Mouse (Mus musculus) heart, embryonic 15.5 days (tissue): Measurements from ENCODE around the gene Erc2. TPM values are rescaled to one million over a fixed set of nuclear protein-coding genes. Genes with fewer than 3 reads are reported as not detected.
A peak's percentile ranks its signal among the peaks of the same experiment; 100 is the strongest.

ENCODE experiments used
- ATAC-seq: fragments of 200-750 bp; cut with Nextera tagmentation; replicated peaks from 2 replicates; pipeline ENCODE4 v1.8.0; 2017; ENCODE audit warnings: low read depth, moderate TSS enrichment; ENCODE audit not compliant: insufficient number of reproducible peaks, insufficient read depth, low FRiP score
- H3K27ac ChIP-seq: fragments of 300-500 bp; sonication (generic); 2 replicates; pipeline ENCODE4 v1.5.1; 2015; ENCODE audit warnings: mild to moderate bottlenecking, inconsistent platforms
- H3K27me3 ChIP-seq: fragments of 300-500 bp; sonication (generic); 2 replicates; pipeline ENCODE4 v1.6.1; 2015; ENCODE audit warnings: inconsistent platforms
- H3K36me3 ChIP-seq: fragments of 300-500 bp; sonication (generic); 2 replicates; pipeline ENCODE4 v1.6.1; 2015; ENCODE audit warnings: mild to moderate bottlenecking, inconsistent platforms
- H3K4me1 ChIP-seq: fragments of 300-500 bp; sonication (generic); replicated peaks from 2 replicates; pipeline ENCODE4 v1.6.1; 2015; ENCODE audit warnings: inconsistent platforms
- H3K4me2 ChIP-seq: fragments of 300-500 bp; sonication (generic); 2 replicates; pipeline ENCODE4 v1.6.1; 2015; ENCODE audit warnings: inconsistent platforms, mild to moderate bottlenecking, moderate library complexity
- H3K4me3 ChIP-seq: fragments of 300-500 bp; sonication (generic); 2 replicates; pipeline ENCODE4 v1.5.1; 2015; ENCODE audit warnings: mild to moderate bottlenecking, inconsistent platforms
- H3K9ac ChIP-seq: fragments of 300-500 bp; sonication (generic); 2 replicates; pipeline ENCODE4 v1.6.1; 2015; ENCODE audit warnings: mild to moderate bottlenecking, inconsistent platforms
- H3K9me3 ChIP-seq: fragments of 300-500 bp; sonication (generic); replicated peaks from 2 replicates; pipeline ENCODE4 v1.6.1; 2016; ENCODE audit warnings: inconsistent platforms
- WGBS: fragments of 180-500 bp; shearing (Covaris S2); methylation state at CpG from one replicate; pipeline ENCODE4 v1.1.7; 2015; ENCODE audit warnings: mixed read lengths; 5-methylcytosine and 5-hydroxymethylcytosine counted together
- polyA plus RNA-seq: library from polyadenylated mRNA; unstranded; fragments of >200 nt; fragmentation: Nextera tagmentation; extraction: Ambion mirVana; gene quantifications from 2 replicates; pipeline ENCODE4 v1.2.1, GENCODE M21; 2015

Erc2 gene
- polyA plus RNA-seq, 1 experiment from 2014 or later: 2.2 TPM

- Histone ChIP-seq H3K4me3 (peak overlapping the region; percentile 78), H3K4me1 (peaks cover 34% of the 10 kb centered on the region), H3K27me3 (peaks cover 23% of the 10 kb centered on the region), H3K9ac (peak overlapping the region; percentile 72), H3K4me2 (peak overlapping the region; percentile 92), H3K27ac (peak overlapping the region; percentile 88), H3K9me3 (no peaks in the 10 kb centered on the region), H3K36me3 (no peaks in the 10 kb centered on the region)
- no peak for ATAC-seq
- WGBS: under 1% methylated on average over 22 of the region's 22 CpGs
These were observed 882.9 kb downstream of the Erc2 start for GRCm38 (mm10) chr14:28505051-28505585.

GRCm38 (mm10) chr14:28505586-28506375, 883.6 kb downstream of the Erc2 start:
- Histone ChIP-seq H3K9ac (peak overlapping the region; percentile 72), H3K27ac (peak overlapping the region; percentile 88), H3K27me3 (peaks cover 29% of the 10 kb centered on the region), H3K4me2 (peak overlapping the region; percentile 92), H3K36me3 (no peaks in the 10 kb centered on the region), H3K4me1 (peaks cover 41% of the 10 kb centered on the region), H3K4me3 (peak overlapping the region; percentile 78), H3K9me3 (no peaks in the 10 kb centered on the region)
- ATAC-seq: no peak
- WGBS: under 1% methylated on average over 62 of the region's 62 CpGs

GRCm38 (mm10) chr14:28506376-28506831, 884.2 kb downstream of the Erc2 start:
- ATAC-seq: peak; percentile 15; the same call in 1 of the 2 replicates
- Histone ChIP-seq H3K27ac (peak overlapping the region; percentile 88), H3K27me3 (peaks cover 26% of the 10 kb centered on the region)

GRCm38 (mm10) chr14:28507011-28507410, 884.8 kb downstream of the Erc2 start:
- peaks cover 46% of the 10 kb centered on the region for H3K4me1 ChIP-seq
- peaks cover 32% of the 10 kb centered on the region for H3K27me3 ChIP-seq
- peak overlapping the region; percentile 92 for H3K4me2 ChIP-seq
- WGBS: under 1% methylated on average over 15 of the region's 15 CpGs
- H3K9me3 ChIP-seq: no peaks in the 10 kb centered on the region
- H3K27ac ChIP-seq: peak overlapping the region; percentile 88
- no peaks in the 10 kb centered on the region for H3K36me3 ChIP-seq
- H3K9ac ChIP-seq: peak overlapping the region; percentile 72
- no peak for ATAC-seq
- H3K4me3 ChIP-seq: peak overlapping the region; percentile 78

More at GRCm38 (mm10) chr14:28506376-28506831, 884.2 kb downstream of the Erc2 start:
- under 1% methylated on average over 29 of the region's 29 CpGs for WGBS
- Histone ChIP-seq H3K4me1 (peaks cover 45% of the 10 kb centered on the region), H3K36me3 (no peaks in the 10 kb centered on the region), H3K9ac (peak overlapping the region; percentile 72), H3K4me3 (peak overlapping the region; percentile 78), H3K4me2 (peak overlapping the region; percentile 92), H3K9me3 (no peaks in the 10 kb centered on the region)

- Histone ChIP-seq H3K27me3 (peaks cover 33% of the 10 kb centered on the region), H3K27ac (peak overlapping the region; percentile 88; the same call in 1 of the 2 replicates), H3K4me3 (peak overlapping the region; percentile 78), H3K4me1 (peaks cover 46% of the 10 kb centered on the region), H3K9me3 (no peaks in the 10 kb centered on the region), H3K4me2 (peak overlapping the region; percentile 92), H3K9ac (peak overlapping the region; percentile 72), H3K36me3 (no peaks in the 10 kb centered on the region)
- no peak for ATAC-seq
- under 1% methylated on average over 18 of the region's 18 CpGs for WGBS
These were observed 885.2 kb downstream of the Erc2 start for GRCm38 (mm10) chr14:28507471-28507870.

GRCm38 (mm10) chr14:28508288-28509258, 886.3 kb downstream of the Erc2 start:
- H3K9me3 ChIP-seq: no peaks in the 10 kb centered on the region
- peaks cover 46% of the 10 kb centered on the region for H3K4me1 ChIP-seq
- peak overlapping the region; percentile 52; the same call in 1 of the 2 replicates for H3K9ac ChIP-seq
- 28% methylated on average over 27 of the region's 27 CpGs for WGBS
- no peak overlapping the region for H3K27ac ChIP-seq
- ATAC-seq: no peak
- peak overlapping the region; percentile 78 for H3K4me3 ChIP-seq
- no peaks in the 10 kb centered on the region for H3K36me3 ChIP-seq
- H3K4me2 ChIP-seq: peak overlapping the region; percentile 92
- peaks cover 30% of the 10 kb centered on the region for H3K27me3 ChIP-seq

GRCm38 (mm10) chr14:28509441-28510340, 887.5 kb downstream of the Erc2 start:
- WGBS: 2% methylated on average over 47 of the region's 47 CpGs

GRCm38 (mm10) chr14:28510341-28511028, 888.3 kb downstream of the Erc2 start:
- peak overlapping the region; percentile 52 for H3K9ac ChIP-seq
- H3K27ac ChIP-seq: no peak overlapping the region
- no peaks in the 10 kb centered on the region for H3K9me3 ChIP-seq
- H3K4me3 ChIP-seq: peak overlapping the region; percentile 78
- H3K4me2 ChIP-seq: peak overlapping the region; percentile 92
- peaks cover 39% of the 10 kb centered on the region for H3K4me1 ChIP-seq
- no peak for ATAC-seq
- H3K36me3 ChIP-seq: no peaks in the 10 kb centered on the region
- 3% methylated on average over 29 of the region's 29 CpGs for WGBS
- peaks cover 34% of the 10 kb centered on the region for H3K27me3 ChIP-seq

More at GRCm38 (mm10) chr14:28509441-28510340, 887.5 kb downstream of the Erc2 start:
- peak overlapping the region; percentile 52 for H3K9ac ChIP-seq
- no peak overlapping the region for H3K27ac ChIP-seq
- no peaks in the 10 kb centered on the region for H3K9me3 ChIP-seq
- peak overlapping the region; percentile 78 for H3K4me3 ChIP-seq
- peak overlapping the region; percentile 92 for H3K4me2 ChIP-seq
- H3K4me1 ChIP-seq: peaks cover 41% of the 10 kb centered on the region
- H3K36me3 ChIP-seq: no peaks in the 10 kb centered on the region
- no peak for ATAC-seq
- peaks cover 30% of the 10 kb centered on the region for H3K27me3 ChIP-seq

- no peak overlapping the region for H3K27ac ChIP-seq
- H3K9ac ChIP-seq: peak overlapping the region; percentile 52
- H3K4me3 ChIP-seq: peak overlapping the region; percentile 78
- H3K4me2 ChIP-seq: peak overlapping the region; percentile 92
- no peaks in the 10 kb centered on the region for H3K36me3 ChIP-seq
- H3K4me1 ChIP-seq: peaks cover 35% of the 10 kb centered on the region
- H3K9me3 ChIP-seq: no peaks in the 10 kb centered on the region
- ATAC-seq: no peak
- H3K27me3 ChIP-seq: peaks cover 34% of the 10 kb centered on the region
- WGBS: 3% methylated on average over 40 of the region's 41 CpGs
These were observed 888.9 kb downstream of the Erc2 start for GRCm38 (mm10) chr14:28511029-28511651.
